Mouse (Mus musculus) intestine, embryonic 16.5 days (tissue): ENCODE measurements around the gene Gm10721. TPM values are rescaled to one million over a fixed set of nuclear protein-coding genes. Genes with fewer than 3 reads are reported as not detected.
A peak's percentile ranks its signal among the peaks of the same experiment; 100 is the strongest.
"Not testable (repeated sequence)": the region's sequence is repeated elsewhere in the genome, so short reads cannot be mapped to it uniquely, and the experiment has no call there.

Experiments
- ATAC-seq: fragments of 200-750 bp; cut with Nextera tagmentation; 2 replicates; pipeline ENCODE4 v1.8.0; 2017; ENCODE audit warnings: moderate TSS enrichment, moderate library complexity
- H3K27ac ChIP-seq: fragments of 300-500 bp; sonication (generic); 2 replicates; pipeline ENCODE4 v1.5.1; 2014; ENCODE audit warnings: mild to moderate bottlenecking, low read length
- H3K27me3 ChIP-seq: fragments of 300-500 bp; sonication (generic); replicated peaks from 2 replicates; pipeline ENCODE4 v1.6.1; 2014; ENCODE audit warnings: low read length, control low read depth, mixed read lengths; ENCODE audit not compliant: control insufficient read depth, insufficient read depth
- H3K36me3 ChIP-seq: fragments of 300-500 bp; sonication (generic); 2 replicates; pipeline ENCODE4 v1.6.1; 2014; ENCODE audit warnings: low read length, control low read depth; ENCODE audit not compliant: control insufficient read depth, insufficient read depth
- H3K4me1 ChIP-seq: fragments of 300-500 bp; sonication (generic); 2 replicates; pipeline ENCODE4 v1.6.1; 2014; ENCODE audit warnings: low read length, control low read depth, mixed read lengths; ENCODE audit not compliant: control insufficient read depth, insufficient read depth
- H3K4me2 ChIP-seq: fragments of 300-500 bp; sonication (generic); 2 replicates; pipeline ENCODE4 v1.6.1; 2014; ENCODE audit warnings: low read depth, low read length, control low read depth
- H3K4me3 ChIP-seq: fragments of 300-500 bp; sonication (generic); 2 replicates; pipeline ENCODE4 v1.5.1; 2014; ENCODE audit warnings: mild to moderate bottlenecking, low read length
- H3K9ac ChIP-seq: fragments of 300-500 bp; sonication (generic); 2 replicates; pipeline ENCODE4 v1.6.1; 2014; ENCODE audit warnings: low read depth, low read length
- H3K9me3 ChIP-seq: fragments of 300-500 bp; sonication (generic); 2 replicates; pipeline ENCODE4 v1.6.1; 2016; ENCODE audit warnings: low read length, control low read depth; ENCODE audit not compliant: control insufficient read depth
- WGBS: fragments of 180-500 bp; shearing (Covaris S2); extraction: QIAGEN DNeasy Blood & Tissue Kit; methylation state at CpG from one replicate; pipeline ENCODE4 v1.1.7; 2014; 5-methylcytosine and 5-hydroxymethylcytosine counted together
- polyA plus RNA-seq: library from polyadenylated mRNA; unstranded; fragments of >200 nt; fragmentation: Nextera tagmentation; extraction: Ambion mirVana; gene quantifications from 2 replicates; pipeline ENCODE4 v1.2.1, GENCODE M21; 2015

Gm10721 gene
- polyA plus RNA-seq, 1 experiment from 2014 or later: not detected

- not testable (repeated sequence) for H3K36me3 ChIP-seq, H3K4me3 ChIP-seq, H3K4me1 ChIP-seq, ATAC-seq, H3K4me2 ChIP-seq, H3K27me3 ChIP-seq, H3K9me3 ChIP-seq, H3K9ac ChIP-seq, H3K27ac ChIP-seq
- WGBS: 87% methylated on average over 2 of the region's 7 CpGs
These were observed 802 bp upstream of the Gm10721 start for GRCm38 (mm10) chr9:3012054-3012621.

GRCm38 (mm10) chr9:3015354-3015753 is 2.4 kb downstream of the Gm10721 start, which contains the start of gene Gm10720:
TSS of gene Gm10720 (plus strand) at chr9:3015654.
- WGBS: 49% methylated on average over 4 of the region's 9 CpGs
- H3K9ac ChIP-seq, H3K36me3 ChIP-seq, H3K4me3 ChIP-seq, ATAC-seq, H3K27me3 ChIP-seq, H3K27ac ChIP-seq, H3K4me2 ChIP-seq, H3K9me3 ChIP-seq, H3K4me1 ChIP-seq: not testable (repeated sequence)

GRCm38 (mm10) chr9:3015896-3016295 is 3.0 kb downstream of the Gm10721 start:
- not testable (repeated sequence) for H3K9ac ChIP-seq, H3K27ac ChIP-seq, H3K27me3 ChIP-seq, H3K4me2 ChIP-seq, H3K4me1 ChIP-seq, H3K9me3 ChIP-seq, ATAC-seq, H3K4me3 ChIP-seq, H3K36me3 ChIP-seq
- 69% methylated on average over 4 of the region's 6 CpGs for WGBS

- H3K27ac ChIP-seq, H3K9ac ChIP-seq, H3K36me3 ChIP-seq, H3K4me2 ChIP-seq, H3K4me3 ChIP-seq, H3K27me3 ChIP-seq, H3K4me1 ChIP-seq, H3K9me3 ChIP-seq, ATAC-seq: not testable (repeated sequence)
- 100% methylated on average over 1 of the region's 9 CpGs for WGBS
These were observed 4.2 kb downstream of the Gm10721 start, which contains the start of gene Gm10719 for GRCm38 (mm10) chr9:3017108-3017507. TSS of gene Gm10719 (plus strand) at chr9:3017408.

GRCm38 (mm10) chr9:3018944-3019343 is 6.0 kb downstream of the Gm10721 start:
- not testable (repeated sequence) for H3K4me1 ChIP-seq, ATAC-seq

GRCm38 (mm10) chr9:3019835-3020727 is 7.1 kb downstream of the Gm10721 start:
- H3K9ac ChIP-seq, H3K36me3 ChIP-seq, H3K9me3 ChIP-seq, H3K27me3 ChIP-seq, H3K4me1 ChIP-seq, H3K4me3 ChIP-seq, H3K4me2 ChIP-seq, H3K27ac ChIP-seq: not testable (repeated sequence)
- WGBS: 80% methylated on average over 11 of the region's 19 CpGs
- peak; percentile 55; the same call in 1 of the 2 replicates for ATAC-seq

More at GRCm38 (mm10) chr9:3018944-3019343, 6.0 kb downstream of the Gm10721 start:
- H3K9ac ChIP-seq, H3K4me2 ChIP-seq, H3K36me3 ChIP-seq, H3K9me3 ChIP-seq, H3K4me3 ChIP-seq, H3K27ac ChIP-seq, H3K27me3 ChIP-seq: not testable (repeated sequence)
- 64% methylated on average over 9 of the region's 9 CpGs for WGBS

DNA sequence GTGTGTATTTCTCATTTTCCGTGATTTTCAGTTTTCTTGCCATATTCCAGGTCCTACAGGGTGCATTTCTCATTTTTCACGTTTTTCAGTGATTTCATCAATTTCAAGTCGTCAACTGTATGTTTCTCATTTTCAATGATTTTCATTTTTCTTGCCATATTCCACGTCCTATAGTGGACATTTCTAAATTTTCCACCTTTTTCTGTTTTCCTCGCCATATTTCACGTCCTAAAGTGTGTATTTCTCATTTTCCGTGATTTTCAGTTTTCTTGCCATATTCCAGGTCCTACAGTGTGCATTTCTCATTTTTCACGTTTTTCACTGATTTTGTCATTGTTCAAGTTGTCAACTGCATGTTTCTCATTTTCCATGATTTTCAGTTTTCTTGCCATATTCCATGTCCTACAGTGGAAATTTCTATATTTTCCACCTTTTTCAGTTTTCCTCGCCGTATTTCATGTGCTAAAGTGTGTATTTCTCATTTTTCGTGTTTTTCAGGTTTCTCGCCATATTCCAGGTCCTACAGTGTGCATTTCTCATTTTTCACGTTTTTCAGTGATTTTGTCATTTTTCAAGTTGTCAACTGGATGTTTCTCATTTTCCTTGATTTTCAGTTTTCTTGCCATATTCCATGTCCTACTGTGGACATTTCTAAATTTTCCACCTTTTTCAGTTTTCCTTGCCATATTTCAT is 9.5 kb downstream of the Gm10721 start:
- WGBS: 71% methylated on average over 9 of the region's 13 CpGs
- not testable (repeated sequence) for ATAC-seq

GRCm38 (mm10) chr9:3023312-3023984 is 10.5 kb downstream of the Gm10721 start, which contains the start of gene Gm10718:
TSS of gene Gm10718 (plus strand) at chr9:3023547.
- H3K9ac ChIP-seq, H3K36me3 ChIP-seq, ATAC-seq, H3K4me2 ChIP-seq, H3K4me3 ChIP-seq, H3K9me3 ChIP-seq, H3K4me1 ChIP-seq, H3K27me3 ChIP-seq, H3K27ac ChIP-seq: not testable (repeated sequence)
- WGBS: 74% methylated on average over 9 of the region's 13 CpGs

More for the DNA sequence above, 9.5 kb downstream of the Gm10721 start:
- H3K9me3 ChIP-seq, H3K36me3 ChIP-seq, H3K27ac ChIP-seq, H3K4me1 ChIP-seq, H3K9ac ChIP-seq, H3K27me3 ChIP-seq, H3K4me2 ChIP-seq, H3K4me3 ChIP-seq: not testable (repeated sequence)
